Mouse (Mus musculus) erythroblast, adult 5-6 weeks (primary cell): ENCODE data around the gene Clec2h. TPM values are rescaled to one million over a fixed set of nuclear protein-coding genes. Genes with fewer than 3 reads are reported as not detected.
"Not testable (repeated sequence)": the region's sequence is repeated elsewhere in the genome, so short reads cannot be mapped to it uniquely, and the experiment has no call there.

Experiments
- ATAC-seq: replicated peaks from 2 replicates; pipeline ENCODE4 v1.8.0; 2016; ENCODE audit warnings: moderate number of reproducible peaks, mild to moderate bottlenecking, moderate TSS enrichment, inconsistent platforms; ENCODE audit not compliant: poor library complexity, low FRiP score, severe bottlenecking
- total RNA-seq, 2 experiments: library from RNA; stranded (forward) in 1 of 2; stranded (reverse) in 1 of 2; fragments of 150-400 nt in 1 of 2; fragments of 200-764, 138-1000 nt in 1 of 2; gene quantifications; 2 replicates each; pipeline versions ENCODE4 v1.2.3 to v1.2.4; 2015 to 2017; ENCODE audit warnings: low replicate concordance in 2 of 2

Clec2h gene
- not detected in 2 replicates for total RNA-seq (2015; ENCODE audit: low replicate concordance)
- total RNA-seq (2017; ENCODE audit: low replicate concordance): 0.42 TPM in 1 of 2 replicates, not detected in the other

DNA sequence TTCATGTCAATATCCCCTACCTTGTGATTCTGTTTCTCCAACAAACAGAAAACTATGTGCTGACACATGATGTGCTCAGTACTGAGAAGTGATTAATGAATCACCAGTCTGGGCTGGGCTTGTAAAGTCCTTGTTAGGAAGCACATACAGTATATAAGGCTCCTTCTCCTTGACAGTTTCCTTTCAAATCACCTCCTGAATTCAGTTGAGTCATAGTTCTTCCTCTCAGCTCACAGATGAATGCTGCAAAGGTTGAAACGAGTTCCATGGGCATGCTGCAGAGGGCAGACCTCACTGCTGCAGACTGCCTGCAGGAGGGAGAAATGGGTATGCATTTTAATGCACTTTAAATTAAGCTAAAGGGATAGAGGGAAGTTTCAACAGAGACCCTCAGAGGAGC lies at the start of gene Clec2h:
Clec2h (plus strand) TSS at position 180 of the 400 bp plus-strand sequence.
- ATAC-seq: no peak

DNA sequence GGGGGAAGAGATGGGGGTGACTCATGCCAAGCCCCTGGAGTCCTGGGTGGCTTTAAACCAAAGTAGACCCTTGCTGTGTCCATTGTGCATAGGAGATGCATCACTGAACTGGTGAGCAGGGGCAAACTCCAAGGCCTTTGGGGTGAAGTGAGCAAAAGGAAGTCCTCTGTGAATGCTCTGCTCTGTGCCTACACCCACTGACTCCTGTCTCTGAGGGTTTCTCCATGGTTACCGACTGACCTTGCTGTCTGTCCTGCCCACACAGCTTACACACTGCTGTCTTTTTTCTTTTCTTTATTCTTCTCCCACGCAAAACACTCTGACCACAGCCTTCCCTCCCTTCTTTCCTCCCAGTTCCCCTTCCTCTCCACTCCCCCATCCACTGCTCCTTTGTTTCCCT lies 39.5 kb upstream of the Clec2h start:
- no peak for ATAC-seq

GRCm38 (mm10) chr6:128623433-128623832 lies 38.8 kb upstream of the Clec2h start, which contains the start of gene Klrb1a:
Gene Klrb1a (minus strand): TSS chr6:128623533.
- ATAC-seq: not testable (repeated sequence)

DNA sequence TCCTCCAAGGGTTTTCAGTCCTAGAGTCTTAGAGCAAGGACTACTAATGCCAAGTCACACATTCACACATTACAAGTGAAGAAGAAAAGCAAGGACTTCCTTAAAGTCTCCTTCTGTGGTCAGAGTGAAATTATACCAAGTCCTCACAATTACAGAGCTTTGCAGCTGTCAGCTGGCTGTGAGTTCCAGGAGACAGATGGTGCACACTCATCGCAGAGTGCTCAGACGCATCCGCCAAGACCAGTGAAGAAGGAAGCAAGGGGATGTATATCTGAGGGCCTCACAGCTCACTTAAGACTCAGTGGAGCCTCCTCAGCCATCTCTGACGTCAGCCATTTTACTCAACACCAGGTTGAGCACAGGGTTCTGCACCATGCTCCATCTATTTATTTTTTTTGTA lies 37.8 kb upstream of the Clec2h start:
- ATAC-seq: no peak

DNA sequence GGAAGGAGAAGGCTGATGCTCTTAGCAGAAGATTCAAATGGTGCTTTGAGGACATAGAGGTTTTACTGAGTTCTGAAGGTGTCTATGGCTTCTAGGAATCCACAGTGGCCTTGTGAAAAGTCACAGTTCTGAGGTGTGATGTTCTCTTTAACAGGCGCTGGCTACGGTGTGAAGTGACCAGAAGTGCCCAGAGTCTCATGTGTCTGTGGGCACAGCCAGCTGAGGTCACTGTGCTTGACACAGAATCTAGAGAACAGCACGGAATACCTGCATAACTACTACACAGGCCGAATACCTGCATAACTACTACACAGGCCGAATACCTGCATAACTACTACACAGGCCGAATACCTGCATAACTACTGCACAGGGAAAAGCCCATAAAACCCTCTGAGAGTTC lies 36.9 kb upstream of the Clec2h start:
- ATAC-seq: not testable (repeated sequence)

GRCm38 (mm10) chr6:128629771-128630739 lies 32.1 kb upstream of the Clec2h start:
- peak; percentile 81; the same call in 1 of the 2 replicates for ATAC-seq

- ATAC-seq: not testable (repeated sequence)
These were observed 31.0 kb upstream of the Clec2h start for GRCm38 (mm10) chr6:128630912-128631905.

GRCm38 (mm10) chr6:128640673-128641072 lies 21.5 kb upstream of the Clec2h start:
- no peak for ATAC-seq

- no peak for ATAC-seq
These were observed 21.0 kb upstream of the Clec2h start for GRCm38 (mm10) chr6:128641116-128641716.

DNA sequence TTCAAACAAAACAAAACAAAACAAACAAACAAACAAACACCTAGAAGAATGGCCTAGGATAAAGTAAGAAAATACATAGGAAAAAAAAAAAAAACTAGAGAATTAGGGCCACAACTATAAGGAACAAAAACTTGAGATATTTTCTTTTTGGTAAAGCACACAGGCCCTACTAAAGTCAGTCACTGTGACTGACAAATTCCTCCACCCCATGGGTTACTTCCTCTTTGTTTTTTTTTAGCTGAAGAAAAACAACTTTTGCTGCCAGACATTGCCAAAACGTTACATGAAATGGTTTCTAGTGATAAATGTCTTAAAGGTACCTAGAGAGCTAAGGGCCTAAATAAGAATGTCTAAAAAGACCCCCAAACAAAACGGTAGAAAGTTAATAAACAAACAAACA lies 18.2 kb upstream of the Clec2h start:
- ATAC-seq: no peak

GRCm38 (mm10) chr6:128644694-128645093 lies 17.5 kb upstream of the Clec2h start:
- peak; percentile 98 for ATAC-seq

DNA sequence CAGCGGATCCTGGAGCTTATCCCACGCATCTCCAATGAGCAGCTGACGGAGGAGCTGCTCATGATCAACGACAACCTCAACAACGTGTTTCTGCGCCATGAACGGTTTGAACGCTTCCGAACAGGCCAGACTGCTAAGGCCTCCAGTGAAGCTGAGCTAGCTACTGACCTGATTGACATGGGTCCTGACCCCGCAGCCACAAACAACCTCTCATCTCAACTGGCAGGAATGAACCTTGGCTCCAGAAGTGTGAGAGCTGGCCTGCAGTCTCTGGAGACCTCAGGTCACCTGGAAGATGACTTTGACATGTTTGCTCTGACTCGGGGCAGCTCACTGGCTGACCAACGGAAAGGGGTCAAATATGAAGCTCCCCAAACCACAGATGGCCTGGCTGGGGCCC lies 16.5 kb upstream of the Clec2h start:
- not testable (repeated sequence) for ATAC-seq

- no peak for ATAC-seq
These were observed 12.5 kb upstream of the Clec2h start for GRCm38 (mm10) chr6:128649681-128650080.

DNA sequence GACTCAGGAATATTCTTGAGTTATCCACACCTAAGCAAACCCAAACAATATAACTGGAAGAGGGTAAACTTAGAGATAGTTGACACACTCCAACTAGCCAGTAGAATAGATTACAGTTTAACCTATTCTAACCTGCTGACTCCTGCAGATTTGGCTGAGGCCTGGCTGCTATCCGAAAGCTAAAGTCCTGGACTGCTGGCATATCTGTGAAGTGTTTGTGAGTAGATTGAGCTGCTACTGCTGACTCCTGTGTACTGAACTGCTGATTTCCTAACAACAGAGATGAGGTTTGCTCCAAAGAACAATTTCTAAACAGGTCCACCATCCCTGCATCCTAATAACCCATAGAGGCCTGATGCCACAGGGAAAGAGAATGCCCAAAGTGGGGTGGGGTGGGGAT lies 12.0 kb upstream of the Clec2h start:
- ATAC-seq: no peak

DNA sequence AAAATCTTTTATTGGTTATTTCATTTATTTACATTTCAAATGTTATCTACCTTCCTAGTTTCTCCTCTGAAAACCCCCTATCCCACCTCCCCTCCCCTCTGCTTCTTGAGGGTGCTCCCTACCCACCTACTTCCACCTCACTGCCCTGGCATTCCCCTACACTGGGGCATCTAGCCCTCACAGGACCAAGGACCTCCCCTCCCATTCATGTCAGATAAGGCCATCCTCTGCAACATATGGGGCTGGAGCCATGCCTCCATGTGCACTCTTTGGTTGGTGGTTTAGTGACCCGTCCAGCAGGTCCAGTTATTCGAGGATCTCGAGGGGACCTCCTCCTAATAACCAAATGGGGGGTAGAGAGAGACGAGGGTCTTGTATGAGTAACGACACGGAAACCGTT lies 11.4 kb upstream of the Clec2h start:
- ATAC-seq: not testable (repeated sequence)

GRCm38 (mm10) chr6:128652938-128653337 lies 9.2 kb upstream of the Clec2h start:
- no peak for ATAC-seq

GRCm38 (mm10) chr6:128661249-128661648 lies 936 bp upstream of the Clec2h start:
- no peak for ATAC-seq

GRCm38 (mm10) chr6:128669936-128670335 lies 7.8 kb downstream of the Clec2h start:
- ATAC-seq: no peak

GRCm38 (mm10) chr6:128679574-128679973 lies 17.4 kb downstream of the Clec2h start:
- no peak for ATAC-seq

DNA sequence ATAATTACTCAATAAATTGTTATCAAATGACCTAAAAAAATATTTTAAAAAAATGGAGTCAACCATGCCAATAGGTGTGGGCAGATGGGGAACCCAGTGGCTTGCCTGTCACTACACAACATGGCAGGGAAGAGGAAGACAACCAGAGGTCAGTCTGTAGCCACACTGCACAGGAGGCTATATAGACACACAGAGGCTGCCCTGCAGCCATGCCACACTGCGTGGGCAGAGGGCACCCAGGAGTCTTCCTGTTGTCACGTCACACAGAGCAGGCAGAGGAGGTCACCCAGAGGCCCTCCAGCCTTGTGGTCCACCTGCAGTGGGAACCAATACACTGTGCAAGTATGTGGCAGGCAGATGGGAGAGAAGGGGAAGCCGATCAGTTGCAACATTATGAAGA lies 39.5 kb downstream of the Clec2h start:
- no peak for ATAC-seq
